Mouse (Mus musculus) hindbrain, embryonic 15.5 days (tissue): ENCODE measurements at regions not wholly inside any gene's neighbourhood (a gene's known extent, or its start where the extent isn't known, plus 50 kb on each side); places are given as distances from the start of the nearest gene placed in this dataset.

Source experiments
- ATAC-seq: fragments of 200-750 bp; cut with Nextera tagmentation; 2 replicates; pipeline ENCODE4 v1.8.0; 2017; ENCODE audit warnings: low read depth, moderate number of reproducible peaks, moderate TSS enrichment; ENCODE audit not compliant: low FRiP score
- H3K27ac ChIP-seq: fragments of 300-500 bp; sonication (generic); replicated peaks from 2 replicates; pipeline ENCODE4 v1.5.1; 2015; ENCODE audit warnings: mild to moderate bottlenecking, inconsistent platforms
- H3K27me3 ChIP-seq: fragments of 300-500 bp; sonication (generic); 2 replicates; pipeline ENCODE4 v1.6.1; 2015; ENCODE audit warnings: control low read depth, inconsistent platforms
- H3K36me3 ChIP-seq: fragments of 300-500 bp; sonication (generic); 2 replicates; pipeline ENCODE4 v1.6.1; 2015; ENCODE audit warnings: control low read depth, inconsistent platforms
- H3K4me1 ChIP-seq: fragments of 300-500 bp; sonication (generic); replicated peaks from 2 replicates; pipeline ENCODE4 v1.6.1; 2015; ENCODE audit warnings: control low read depth, inconsistent platforms
- H3K4me2 ChIP-seq: fragments of 300-500 bp; sonication (generic); 2 replicates; pipeline ENCODE4 v1.6.1; 2015; ENCODE audit warnings: moderate library complexity, mild to moderate bottlenecking, inconsistent platforms
- H3K4me3 ChIP-seq: fragments of 300-500 bp; sonication (generic); 2 replicates; pipeline ENCODE4 v1.5.1; 2015; ENCODE audit warnings: mild to moderate bottlenecking, inconsistent platforms
- H3K9ac ChIP-seq: fragments of 300-500 bp; sonication (generic); 2 replicates; pipeline ENCODE4 v1.6.1; 2015; ENCODE audit warnings: inconsistent platforms
- H3K9me3 ChIP-seq: fragments of 300-500 bp; sonication (generic); 2 replicates; pipeline ENCODE4 v1.6.1; 2016; ENCODE audit warnings: control low read depth, inconsistent platforms
- WGBS: fragments of 180-500 bp; shearing (Covaris S2); methylation state at CpG from one replicate; pipeline ENCODE4 v1.1.7; 2015; 5-methylcytosine and 5-hydroxymethylcytosine counted together

- H3K4me1 ChIP-seq: peaks cover 10% of the 10 kb centered on the region
- ATAC-seq: peak; percentile 68; the same call in 1 of the 2 replicates
- peak overlapping the region; percentile 19; the same call in 1 of the 2 replicates for H3K4me2 ChIP-seq
- H3K9ac ChIP-seq: no peak overlapping the region
- H3K36me3 ChIP-seq: no peaks in the 10 kb centered on the region
- 28% methylated on average over 5 of the region's 5 CpGs for WGBS
- no peaks in the 10 kb centered on the region for H3K27me3 ChIP-seq
- H3K27ac ChIP-seq: peak overlapping the region; percentile 40; the same call in 1 of the 2 replicates
- H3K4me3 ChIP-seq: no peak overlapping the region
- no peaks in the 10 kb centered on the region for H3K9me3 ChIP-seq
Observed at GRCm38 (mm10) chr10:110534387-110534786, 78.4 kb upstream of the Nav3 start.

GRCm38 (mm10) chr10:110542712-110543111, 86.7 kb upstream of the Nav3 start:
- 16% methylated on average over 6 of the region's 6 CpGs for WGBS
- Histone ChIP-seq H3K4me1 (no peaks in the 10 kb centered on the region), H3K9me3 (no peaks in the 10 kb centered on the region), H3K4me2 (no peak overlapping the region), H3K4me3 (no peak overlapping the region), H3K27me3 (no peaks in the 10 kb centered on the region), H3K27ac (peak overlapping the region; percentile 43; the same call in 1 of the 2 replicates), H3K9ac (no peak overlapping the region), H3K36me3 (no peaks in the 10 kb centered on the region)
- ATAC-seq: no peak

- Histone ChIP-seq H3K9me3 (no peaks in the 10 kb centered on the region), H3K4me2 (no peak overlapping the region), H3K36me3 (no peaks in the 10 kb centered on the region), H3K9ac (no peak overlapping the region), H3K4me1 (no peaks in the 10 kb centered on the region), H3K27ac (no peak overlapping the region), H3K4me3 (no peak overlapping the region), H3K27me3 (no peaks in the 10 kb centered on the region)
- no peak for ATAC-seq
- WGBS: 36% methylated on average over 2 of the region's 2 CpGs
Observed at GRCm38 (mm10) chr10:110548391-110548790, 92.4 kb upstream of the Nav3 start.

GRCm38 (mm10) chr10:110553954-110554353, 98.0 kb upstream of the Nav3 start:
- Histone ChIP-seq H3K4me3 (no peak overlapping the region), H3K36me3 (no peaks in the 10 kb centered on the region), H3K27ac (no peak overlapping the region), H3K4me1 (no peaks in the 10 kb centered on the region), H3K9me3 (no peaks in the 10 kb centered on the region), H3K27me3 (no peaks in the 10 kb centered on the region), H3K4me2 (no peak overlapping the region), H3K9ac (no peak overlapping the region)
- 59% methylated on average over 6 of the region's 6 CpGs for WGBS
- no peak for ATAC-seq

GRCm38 (mm10) chr10:110556326-110556883, 100.4 kb upstream of the Nav3 start:
- Histone ChIP-seq H3K4me1 (no peaks in the 10 kb centered on the region), H3K27me3 (no peaks in the 10 kb centered on the region), H3K4me2 (no peak overlapping the region), H3K27ac (no peak overlapping the region), H3K4me3 (no peak overlapping the region), H3K36me3 (no peaks in the 10 kb centered on the region), H3K9ac (no peak overlapping the region), H3K9me3 (no peaks in the 10 kb centered on the region)
- no peak for ATAC-seq
- WGBS: 53% methylated on average over 1 of the region's 1 CpGs

GRCm38 (mm10) chr10:110563057-110563456, 107.1 kb upstream of the Nav3 start:
- no peak for ATAC-seq
- no peak overlapping the region for H3K9ac ChIP-seq
- no peaks in the 10 kb centered on the region for H3K27me3 ChIP-seq
- H3K4me1 ChIP-seq: no peaks in the 10 kb centered on the region
- H3K4me2 ChIP-seq: no peak overlapping the region
- no peak overlapping the region for H3K27ac ChIP-seq
- 93% methylated on average over 5 of the region's 5 CpGs for WGBS
- H3K9me3 ChIP-seq: no peaks in the 10 kb centered on the region
- no peak overlapping the region for H3K4me3 ChIP-seq
- H3K36me3 ChIP-seq: no peaks in the 10 kb centered on the region

- 75% methylated on average over 1 of the region's 1 CpGs for WGBS
- no peak for ATAC-seq
- no peaks in the 10 kb centered on the region for H3K4me1 ChIP-seq
- no peak overlapping the region for H3K9ac ChIP-seq
- H3K36me3 ChIP-seq: no peaks in the 10 kb centered on the region
- no peak overlapping the region for H3K4me2 ChIP-seq
- H3K27ac ChIP-seq: no peak overlapping the region
- H3K27me3 ChIP-seq: no peaks in the 10 kb centered on the region
- H3K9me3 ChIP-seq: no peaks in the 10 kb centered on the region
- H3K4me3 ChIP-seq: no peak overlapping the region
Observed at GRCm38 (mm10) chr10:110563571-110563970, 107.6 kb upstream of the Nav3 start.

- Histone ChIP-seq H3K27me3 (no peaks in the 10 kb centered on the region), H3K4me1 (no peaks in the 10 kb centered on the region), H3K4me2 (no peak overlapping the region), H3K36me3 (no peaks in the 10 kb centered on the region), H3K9me3 (no peaks in the 10 kb centered on the region), H3K27ac (no peak overlapping the region), H3K4me3 (no peak overlapping the region), H3K9ac (no peak overlapping the region)
- peak; percentile 84 for ATAC-seq
- 62% methylated on average over 12 of the region's 12 CpGs for WGBS
Observed at GRCm38 (mm10) chr10:110566260-110567050, 110.5 kb upstream of the Nav3 start.

GRCm38 (mm10) chr10:110570465-110570864, 114.5 kb upstream of the Nav3 start:
- Histone ChIP-seq H3K4me1 (no peaks in the 10 kb centered on the region), H3K9ac (no peak overlapping the region), H3K4me3 (no peak overlapping the region), H3K9me3 (no peaks in the 10 kb centered on the region), H3K4me2 (no peak overlapping the region), H3K27me3 (no peaks in the 10 kb centered on the region), H3K36me3 (no peaks in the 10 kb centered on the region), H3K27ac (no peak overlapping the region)
- no peak for ATAC-seq
- WGBS: 91% methylated on average over 5 of the region's 5 CpGs

GRCm38 (mm10) chr10:110571179-110571578, 115.2 kb upstream of the Nav3 start:
- no peak overlapping the region for H3K4me3 ChIP-seq
- H3K36me3 ChIP-seq: no peaks in the 10 kb centered on the region
- no peak overlapping the region for H3K9ac ChIP-seq
- no peak overlapping the region for H3K27ac ChIP-seq
- H3K27me3 ChIP-seq: no peaks in the 10 kb centered on the region
- no peak overlapping the region for H3K4me2 ChIP-seq
- no peaks in the 10 kb centered on the region for H3K4me1 ChIP-seq
- ATAC-seq: no peak
- WGBS: 81% methylated on average over 4 of the region's 4 CpGs
- no peaks in the 10 kb centered on the region for H3K9me3 ChIP-seq

- Histone ChIP-seq H3K4me1 (no peaks in the 10 kb centered on the region), H3K9me3 (no peaks in the 10 kb centered on the region), H3K4me2 (no peak overlapping the region), H3K27me3 (no peaks in the 10 kb centered on the region), H3K4me3 (no peak overlapping the region), H3K27ac (no peak overlapping the region), H3K36me3 (no peaks in the 10 kb centered on the region), H3K9ac (no peak overlapping the region)
- no peak for ATAC-seq
- 66% methylated on average over 7 of the region's 7 CpGs for WGBS
Observed at GRCm38 (mm10) chr10:110573530-110573929, 117.5 kb upstream of the Nav3 start.

- no peaks in the 10 kb centered on the region for H3K36me3 ChIP-seq
- no peaks in the 10 kb centered on the region for H3K27me3 ChIP-seq
- ATAC-seq: no peak
- H3K4me1 ChIP-seq: no peaks in the 10 kb centered on the region
- H3K9ac ChIP-seq: no peak overlapping the region
- H3K4me2 ChIP-seq: no peak overlapping the region
- no peaks in the 10 kb centered on the region for H3K9me3 ChIP-seq
- 83% methylated on average over 8 of the region's 8 CpGs for WGBS
- no peak overlapping the region for H3K27ac ChIP-seq
- H3K4me3 ChIP-seq: no peak overlapping the region
Observed at GRCm38 (mm10) chr10:110586029-110586428, 130.0 kb upstream of the Nav3 start.
